Mouse (Mus musculus) lung, postnatal 0 days (tissue): Measurements from ENCODE around the gene Sun2. TPM values are rescaled to one million over a fixed set of nuclear protein-coding genes. Genes with fewer than 3 reads are reported as not detected.

Experiments
- ATAC-seq: fragments of 200-750 bp; cut with Nextera tagmentation; 2 replicates; pipeline ENCODE4 v1.8.0; 2017; ENCODE audit warnings: moderate library complexity
- DNase-seq: peaks from one replicate; pipeline ENCODE4 v3.0.0-alpha.2; 2016; ENCODE audit warnings: low spot score
- H3K27ac ChIP-seq: fragments of 300-500 bp; sonication (generic); 2 replicates; pipeline ENCODE4 v1.5.1; 2014; ENCODE audit warnings: antibody characterized with exemption, mild to moderate bottlenecking, low read length, mixed read lengths
- H3K27me3 ChIP-seq: fragments of 300-500 bp; sonication (generic); replicated peaks from 2 replicates; pipeline ENCODE4 v1.6.1; 2014; ENCODE audit warnings: low read length, mixed read lengths; ENCODE audit not compliant: insufficient read depth
- H3K36me3 ChIP-seq: fragments of 300-500 bp; sonication (generic); 2 replicates; pipeline ENCODE4 v1.6.1; 2014; ENCODE audit warnings: low read length, mixed read lengths; ENCODE audit not compliant: insufficient read depth
- H3K4me1 ChIP-seq: fragments of 300-500 bp; sonication (generic); 2 replicates; pipeline ENCODE4 v1.6.1; 2014; ENCODE audit warnings: antibody characterized with exemption, low read depth, low read length, mixed read lengths; ENCODE audit not compliant: insufficient read depth
- H3K4me2 ChIP-seq: fragments of 300-500 bp; sonication (generic); replicated peaks from 2 replicates; pipeline ENCODE4 v1.6.1; 2014; ENCODE audit warnings: low read depth, mild to moderate bottlenecking, low read length, moderate library complexity, mixed read lengths
- H3K4me3 ChIP-seq: fragments of 300-500 bp; sonication (generic); 2 replicates; pipeline ENCODE4 v1.5.1; 2014; ENCODE audit warnings: low read depth, low read length
- H3K9ac ChIP-seq: fragments of 300-500 bp; sonication (generic); replicated peaks from 2 replicates; pipeline ENCODE4 v1.6.1; 2014; ENCODE audit warnings: low read depth, mild to moderate bottlenecking
- H3K9me3 ChIP-seq: fragments of 300-500 bp; sonication (generic); 2 replicates; pipeline ENCODE4 v1.6.1; 2016; ENCODE audit warnings: low read length, mixed read lengths
- CTCF ChIP-seq: IDR thresholded peaks from 2 replicates; pipeline ENCODE4 v1.5.1; 2016; ENCODE audit warnings: antibody characterized with exemption, mild to moderate bottlenecking
- EP300 ChIP-seq: IDR thresholded peaks from 2 replicates; pipeline ENCODE4 v1.6.1; 2016; ENCODE audit warnings: antibody characterized with exemption, mild to moderate bottlenecking, control low read depth
- WGBS: fragments of 180-500 bp; shearing (Covaris S2); extraction: QIAGEN DNeasy Blood & Tissue Kit; methylation state at CpG from one replicate; pipeline ENCODE4 v1.1.7; 2014; 5-methylcytosine and 5-hydroxymethylcytosine counted together
- polyA plus RNA-seq: library from polyadenylated mRNA; unstranded; fragments of >200 nt; fragmentation: Nextera tagmentation; extraction: Ambion mirVana; gene quantifications from 2 replicates; pipeline ENCODE4 v1.2.1, GENCODE M21; 2015

Gene Sun2
- polyA plus RNA-seq, 1 experiment from 2014 or later = 4.5 TPM

DNA sequence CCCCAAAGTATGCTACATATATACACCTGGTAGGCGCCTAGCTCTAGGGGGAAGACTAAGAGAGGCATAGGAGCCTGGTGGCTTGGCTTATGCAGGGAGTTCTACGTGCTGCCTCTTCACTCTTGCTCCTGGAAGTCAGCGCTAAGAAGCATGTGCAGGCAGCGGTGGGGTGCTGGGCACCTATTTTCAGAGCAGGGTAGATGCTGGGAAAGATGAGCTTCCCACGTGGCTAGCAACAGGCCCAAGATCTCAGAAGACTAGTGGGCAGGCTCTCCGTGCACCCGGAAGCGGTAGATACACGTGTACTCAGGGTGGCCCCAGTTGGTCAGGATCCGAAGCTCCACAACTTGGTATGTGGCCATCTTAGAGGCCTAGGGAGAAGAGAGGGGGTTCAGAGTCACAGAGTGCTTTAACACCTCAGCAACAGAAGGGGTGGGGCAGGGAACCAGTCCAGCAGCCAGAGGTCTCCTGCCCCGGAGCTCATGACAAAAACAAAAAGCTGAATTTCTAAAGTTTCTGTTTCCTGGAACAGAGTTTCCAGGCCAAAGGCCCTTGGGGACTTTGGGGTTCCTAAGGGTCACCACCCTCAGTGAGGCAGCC, 17.0 kb downstream of the Sun2 start:
- TF ChIP-seq EP300 (no peak), CTCF (no peak)
- Histone ChIP-seq H3K27ac (no peak overlapping the region), H3K4me2 (no peak overlapping the region), H3K9me3 (no peaks in the 10 kb centered on the region), H3K4me3 (no peak overlapping the region), H3K9ac (no peak overlapping the region), H3K27me3 (no peaks in the 10 kb centered on the region), H3K4me1 (no peaks in the 10 kb centered on the region), H3K36me3 (peaks cover 44% of the 10 kb centered on the region)
- 83% methylated on average over 11 of the region's 11 CpGs for WGBS
- no peak for DNase-seq
- no peak for ATAC-seq

DNA sequence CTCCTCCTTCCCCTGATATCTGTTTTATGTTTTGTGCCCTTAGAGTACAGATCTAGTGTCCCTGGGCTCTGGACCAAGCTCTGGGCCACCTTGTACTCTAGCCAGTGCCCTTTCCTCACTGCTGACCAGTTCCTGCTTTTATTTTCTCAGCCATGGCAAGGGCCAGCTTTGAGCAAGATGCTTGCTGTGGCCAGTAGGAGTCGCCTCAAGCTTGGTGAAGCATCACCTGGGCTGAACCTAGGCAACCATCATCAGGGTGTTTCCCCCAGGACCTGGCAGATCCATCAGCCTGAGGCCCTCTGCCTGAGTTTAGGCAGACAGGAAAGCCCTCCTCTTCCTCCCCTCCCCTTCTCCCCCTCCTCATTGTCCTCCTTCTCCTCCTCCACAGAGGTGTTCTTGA, 18.9 kb downstream of the Sun2 start:
- peak; percentile 36 for ATAC-seq

DNA sequence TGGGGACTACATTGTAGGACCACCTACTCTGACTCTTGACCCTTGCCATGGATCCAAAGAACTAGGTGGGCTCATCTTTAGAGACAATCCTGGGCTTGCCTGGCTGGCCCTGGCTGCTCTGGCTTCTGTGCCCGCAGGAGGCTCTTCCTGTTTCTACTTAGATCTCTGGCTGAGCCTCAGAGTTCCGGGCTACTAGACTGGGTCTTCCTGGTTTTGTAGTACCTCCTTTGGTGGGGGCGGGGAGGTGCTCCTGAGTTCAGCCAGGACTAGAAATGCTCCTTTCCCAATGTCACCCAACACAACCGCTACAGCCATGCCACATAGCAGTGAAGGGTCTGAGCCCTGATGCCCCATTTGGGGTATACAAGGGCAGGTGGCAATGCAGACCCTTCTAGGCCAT, 21.5 kb downstream of the Sun2 start:
- H3K9ac ChIP-seq = no peak overlapping the region
- H3K27me3 ChIP-seq = no peaks in the 10 kb centered on the region
- no peak for TF ChIP-seq CTCF
- TF ChIP-seq EP300 = no peak
- no peak for DNase-seq
- H3K4me2 ChIP-seq = no peak overlapping the region
- H3K27ac ChIP-seq = no peak overlapping the region
- H3K36me3 ChIP-seq = peaks cover 30% of the 10 kb centered on the region
- H3K4me1 ChIP-seq = no peaks in the 10 kb centered on the region
- no peak for ATAC-seq
- WGBS = 86% methylated on average over 4 of the region's 4 CpGs
- no peak overlapping the region for H3K4me3 ChIP-seq
- no peaks in the 10 kb centered on the region for H3K9me3 ChIP-seq

More for the DNA sequence above, 18.9 kb downstream of the Sun2 start:
- no peak for TF ChIP-seq EP300
- peak; percentile 68 for TF ChIP-seq CTCF
- no peak overlapping the region for H3K4me3 ChIP-seq
- no peak overlapping the region for H3K9ac ChIP-seq
- no peak overlapping the region for H3K27ac ChIP-seq
- WGBS = 27% methylated on average over 1 of the region's 1 CpGs
- H3K4me2 ChIP-seq = no peak overlapping the region
- no peaks in the 10 kb centered on the region for H3K27me3 ChIP-seq
- no peaks in the 10 kb centered on the region for H3K4me1 ChIP-seq
- no peaks in the 10 kb centered on the region for H3K9me3 ChIP-seq
- peak; percentile 76 for DNase-seq
- peaks cover 40% of the 10 kb centered on the region for H3K36me3 ChIP-seq

DNA sequence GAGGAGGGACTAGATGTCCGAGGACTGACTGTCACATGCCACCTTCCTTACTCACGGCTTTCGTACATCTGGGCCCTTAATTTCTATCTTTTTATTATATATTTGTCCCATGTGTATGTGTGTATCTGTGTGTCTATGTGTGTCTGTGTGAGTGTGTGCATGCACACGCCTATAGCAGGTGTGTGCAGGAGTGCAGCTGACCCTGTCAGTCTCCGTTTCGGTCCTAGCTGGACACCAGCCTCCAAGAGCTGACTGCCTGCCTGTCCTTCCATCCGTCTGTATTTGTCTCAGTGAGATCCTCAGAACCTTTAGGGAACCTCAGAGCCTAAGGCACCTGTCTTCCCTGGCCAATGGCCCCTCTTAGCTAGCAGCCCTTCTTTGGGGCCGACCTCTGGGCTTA, 22.1 kb downstream of the Sun2 start:
- Histone ChIP-seq H3K36me3 (peaks cover 28% of the 10 kb centered on the region), H3K4me1 (no peaks in the 10 kb centered on the region), H3K9ac (no peak overlapping the region), H3K4me3 (no peak overlapping the region), H3K27ac (no peak overlapping the region), H3K27me3 (no peaks in the 10 kb centered on the region), H3K9me3 (no peaks in the 10 kb centered on the region), H3K4me2 (no peak overlapping the region)
- WGBS = 91% methylated on average over 8 of the region's 8 CpGs
- ATAC-seq (no peak), DNase-seq (no peak)
- no peak for TF ChIP-seq EP300
- no peak for TF ChIP-seq CTCF

DNA sequence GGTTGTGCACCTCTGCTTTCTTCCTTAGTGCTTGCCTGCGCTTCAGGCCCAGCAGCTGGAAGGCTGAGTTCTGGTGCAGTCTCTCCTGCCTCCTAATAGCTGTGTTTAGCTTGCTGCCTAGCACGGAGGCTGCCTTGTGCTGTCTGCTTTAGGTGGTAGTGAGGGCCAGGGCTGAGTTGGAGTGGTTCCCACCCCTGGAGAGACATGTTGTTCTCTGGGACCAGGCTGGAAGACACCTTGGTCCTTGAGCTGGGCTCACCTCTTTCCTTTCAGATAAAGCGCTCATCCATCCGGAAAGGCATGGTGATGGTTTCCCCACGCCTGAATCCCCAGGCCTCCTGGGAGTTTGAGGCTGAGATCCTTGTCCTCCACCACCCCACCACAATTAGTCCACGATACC, 25.6 kb downstream of the Sun2 start:
- Histone ChIP-seq H3K36me3 (peaks cover 29% of the 10 kb centered on the region), H3K4me2 (no peak overlapping the region), H3K9me3 (no peaks in the 10 kb centered on the region), H3K27ac (no peak overlapping the region), H3K4me3 (no peak overlapping the region), H3K9ac (no peak overlapping the region), H3K4me1 (no peaks in the 10 kb centered on the region), H3K27me3 (no peaks in the 10 kb centered on the region)
- ATAC-seq (no peak), DNase-seq (no peak)
- WGBS = 93% methylated on average over 6 of the region's 6 CpGs
- no peak for TF ChIP-seq EP300
- TF ChIP-seq CTCF = no peak

DNA sequence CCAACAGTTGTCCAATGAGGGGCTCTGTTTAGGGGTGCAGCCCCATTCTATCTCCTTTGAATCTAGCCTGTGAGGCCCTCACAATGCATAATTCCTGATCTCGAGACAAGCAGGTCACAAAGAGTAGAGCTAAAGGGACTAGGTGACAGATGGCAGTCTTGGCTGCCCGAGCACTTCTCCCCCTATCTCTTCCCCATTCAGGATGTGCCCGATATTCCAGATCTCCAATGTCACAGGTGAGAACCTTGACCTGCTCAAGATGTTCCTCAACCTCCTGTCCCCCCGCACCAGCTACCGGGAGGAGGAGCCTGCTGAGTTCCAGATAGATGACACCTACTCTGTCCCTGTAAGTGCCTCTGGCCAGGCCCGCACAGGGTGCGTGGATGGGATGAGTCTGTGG, 26.7 kb downstream of the Sun2 start:
- H3K27me3 ChIP-seq = no peaks in the 10 kb centered on the region
- no peak overlapping the region for H3K27ac ChIP-seq
- H3K9me3 ChIP-seq = no peaks in the 10 kb centered on the region
- 89% methylated on average over 7 of the region's 7 CpGs for WGBS
- peaks cover 30% of the 10 kb centered on the region for H3K36me3 ChIP-seq
- ATAC-seq (no peak), DNase-seq (no peak)
- no peak overlapping the region for H3K4me2 ChIP-seq
- H3K4me1 ChIP-seq = no peaks in the 10 kb centered on the region
- H3K4me3 ChIP-seq = no peak overlapping the region
- no peak overlapping the region for H3K9ac ChIP-seq
- TF ChIP-seq EP300 (no peak), CTCF (no peak)
